Mouse (Mus musculus) midbrain, embryonic 13.5 days (tissue): Measurements from ENCODE around the gene Gm3182. TPM values are rescaled to one million over a fixed set of nuclear protein-coding genes. Genes with fewer than 3 reads are reported as not detected.
"Not testable (repeated sequence)": the region's sequence is repeated elsewhere in the genome, so short reads cannot be mapped to it uniquely, and the experiment has no call there.

Source experiments
- ATAC-seq: fragments of 200-750 bp; cut with Nextera tagmentation; 2 replicates; pipeline ENCODE4 v1.8.0; 2017; ENCODE audit warnings: mild to moderate bottlenecking, moderate TSS enrichment, moderate library complexity
- H3K27ac ChIP-seq: fragments of 300-500 bp; sonication (generic); 2 replicates; pipeline ENCODE4 v1.5.1; 2015; ENCODE audit warnings: inconsistent platforms, mild to moderate bottlenecking, moderate library complexity
- H3K27me3 ChIP-seq: fragments of 300-500 bp; sonication (generic); 2 replicates; pipeline ENCODE4 v1.6.1; 2015; ENCODE audit warnings: mild to moderate bottlenecking, inconsistent platforms
- H3K36me3 ChIP-seq: fragments of 300-500 bp; sonication (generic); 2 replicates; pipeline ENCODE4 v1.6.1; 2015; ENCODE audit warnings: mild to moderate bottlenecking, inconsistent platforms
- H3K4me1 ChIP-seq: fragments of 300-500 bp; sonication (generic); replicated peaks from 2 replicates; pipeline ENCODE4 v1.6.1; 2015; ENCODE audit warnings: inconsistent platforms
- H3K4me2 ChIP-seq: fragments of 300-500 bp; sonication (generic); replicated peaks from 2 replicates; pipeline ENCODE4 v1.6.1; 2015; ENCODE audit warnings: moderate library complexity, mild to moderate bottlenecking, inconsistent platforms
- H3K4me3 ChIP-seq: fragments of 300-500 bp; sonication (generic); replicated peaks from 2 replicates; pipeline ENCODE4 v1.5.1; 2015; ENCODE audit warnings: mild to moderate bottlenecking, inconsistent platforms
- H3K9ac ChIP-seq: fragments of 300-500 bp; sonication (generic); replicated peaks from 2 replicates; pipeline ENCODE4 v1.6.1; 2015; ENCODE audit warnings: mild to moderate bottlenecking, inconsistent platforms
- H3K9me3 ChIP-seq: fragments of 300-500 bp; sonication (generic); 2 replicates; pipeline ENCODE4 v1.6.1; 2016; ENCODE audit warnings: mild to moderate bottlenecking, inconsistent platforms
- WGBS: fragments of 180-500 bp; shearing (Covaris S2); methylation state at CpG from one replicate; pipeline ENCODE4 v1.1.7; 2015; 5-methylcytosine and 5-hydroxymethylcytosine counted together
- polyA plus RNA-seq: library from polyadenylated mRNA; unstranded; fragments of >200 nt; fragmentation: Nextera tagmentation; extraction: Ambion mirVana; gene quantifications from 2 replicates; pipeline ENCODE4 v1.2.1, GENCODE M21; 2015

The Gm3182 gene
- polyA plus RNA-seq: not detected in 2 replicates

DNA sequence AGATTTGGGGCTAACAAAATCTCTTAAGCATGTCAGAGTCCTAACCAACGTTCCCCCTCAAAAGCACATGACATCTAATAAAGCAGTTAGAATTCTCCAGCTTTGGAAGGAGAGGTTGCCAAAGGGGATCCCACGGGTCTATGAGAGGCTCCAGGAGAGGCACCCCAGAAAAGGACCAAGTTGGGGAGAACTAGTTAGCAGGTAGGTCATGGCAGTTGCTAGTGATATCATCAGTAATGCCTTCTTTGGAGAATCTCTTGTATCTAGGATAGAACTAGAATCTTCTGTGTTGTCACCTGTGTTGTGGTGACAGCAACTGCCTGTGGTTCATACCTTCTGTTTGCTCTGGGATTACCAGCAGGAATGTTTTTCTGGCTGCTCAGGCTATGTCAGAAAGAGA is at the start of gene Gm3182:
Gene Gm3182 (plus strand): TSS at position 301 of the 400 bp plus-strand sequence.
- H3K9ac ChIP-seq, ATAC-seq, H3K36me3 ChIP-seq, H3K4me2 ChIP-seq, H3K4me3 ChIP-seq, H3K27ac ChIP-seq, H3K9me3 ChIP-seq, H3K27me3 ChIP-seq, H3K4me1 ChIP-seq: not testable (repeated sequence)
- WGBS: 73% methylated on average over 1 of the region's 2 CpGs

DNA sequence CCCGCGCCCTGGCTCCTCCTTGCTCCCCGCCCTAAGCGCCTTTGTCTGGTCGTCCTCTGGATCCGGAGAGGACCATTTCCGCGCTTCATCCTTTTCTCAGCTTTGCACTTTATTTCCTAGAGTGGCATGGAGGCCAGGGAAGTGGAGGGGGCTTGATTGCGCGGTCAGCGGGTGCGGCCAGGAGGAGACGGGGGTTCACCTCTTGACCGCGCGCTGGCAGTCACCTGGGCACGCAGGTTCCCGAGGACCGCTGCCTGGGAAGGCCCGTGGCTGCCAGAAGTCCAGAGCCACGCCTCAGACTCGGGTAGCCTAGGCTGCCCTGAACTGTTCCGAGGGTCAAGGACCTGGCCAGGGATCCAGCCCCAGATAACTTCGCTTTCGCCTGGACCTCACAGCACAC is 17.9 kb downstream of the Gm3182 start:
- WGBS: 0% methylated on average over 15 of the region's 25 CpGs
- H3K27me3 ChIP-seq, H3K9ac ChIP-seq, ATAC-seq, H3K27ac ChIP-seq, H3K4me1 ChIP-seq, H3K36me3 ChIP-seq, H3K9me3 ChIP-seq: not testable (repeated sequence)
- peak overlapping the region; percentile 38 for H3K4me3 ChIP-seq
- peak overlapping the region; percentile 55 for H3K4me2 ChIP-seq

Other genes with a start within 250 kb of the Gm3182 start
- not detected in 2 replicates for gene Gm3138, start 232.1 kb upstream of the Gm3182 start, polyA plus RNA-seq
- gene Gm3149, start 164.5 kb upstream of the Gm3182 start, polyA plus RNA-seq: not detected in 2 replicates
- gene 2610042L04Rik, start 147.0 kb upstream of the Gm3182 start, polyA plus RNA-seq: 2.8 and 3.4 TPM in 2 replicates
- gene Gm3159, start 84.2 kb upstream of the Gm3182 start, polyA plus RNA-seq: not detected in 2 replicates
- 2.9 and 3.0 TPM in 2 replicates for gene Gm3164, start 66.3 kb upstream of the Gm3182 start, polyA plus RNA-seq
- gene Gm3173, start 50.8 kb upstream of the Gm3182 start, polyA plus RNA-seq: 0.66 TPM in 1 of 2 replicates, not detected in the other
- gene Gm3047, start 73.7 kb downstream of the Gm3182 start, polyA plus RNA-seq: not detected in 2 replicates
- not detected in 2 replicates for gene Gm8159, start 150.6 kb downstream of the Gm3182 start, polyA plus RNA-seq
- 0.27 and 0.46 TPM in 2 replicates for gene Gm3239, start 182.4 kb downstream of the Gm3182 start, polyA plus RNA-seq
- not detected in 2 replicates for gene Gm7876, start 227.5 kb downstream of the Gm3182 start, polyA plus RNA-seq
- 1.7 and 2.5 TPM in 2 replicates for gene Gm3252, start 245.0 kb downstream of the Gm3182 start, polyA plus RNA-seq